Mouse (Mus musculus): ENCODE data around the gene Ifrd1. TPM values are rescaled to one million over a fixed set of nuclear protein-coding genes. Genes with fewer than 3 reads are reported as not detected.

Ifrd1 gene
- polyA plus RNA-seq, 1 experiment, result not detected

DNA sequence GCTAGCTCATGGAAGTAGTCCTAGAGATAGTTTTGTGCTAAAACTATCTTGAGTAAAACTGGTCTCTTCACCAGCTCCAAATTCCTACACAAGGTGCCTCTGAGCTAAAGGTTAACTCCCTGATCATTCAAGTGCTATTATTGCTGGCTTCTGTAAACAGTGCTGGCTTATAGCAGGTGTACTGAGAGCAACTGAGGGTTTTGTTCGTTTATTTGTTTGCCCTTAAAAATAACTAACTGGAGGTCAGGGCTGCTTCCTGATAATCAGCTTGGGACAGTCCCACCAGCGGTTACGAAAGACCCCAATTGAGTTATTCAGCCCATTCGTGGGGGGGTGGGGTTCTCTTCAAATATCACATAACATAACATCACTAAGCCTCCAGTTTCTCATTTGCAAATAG is 920 bp downstream of the Ifrd1 start:
- WGBS, result 91% methylated on average over 4 of the region's 4 CpGs

DNA sequence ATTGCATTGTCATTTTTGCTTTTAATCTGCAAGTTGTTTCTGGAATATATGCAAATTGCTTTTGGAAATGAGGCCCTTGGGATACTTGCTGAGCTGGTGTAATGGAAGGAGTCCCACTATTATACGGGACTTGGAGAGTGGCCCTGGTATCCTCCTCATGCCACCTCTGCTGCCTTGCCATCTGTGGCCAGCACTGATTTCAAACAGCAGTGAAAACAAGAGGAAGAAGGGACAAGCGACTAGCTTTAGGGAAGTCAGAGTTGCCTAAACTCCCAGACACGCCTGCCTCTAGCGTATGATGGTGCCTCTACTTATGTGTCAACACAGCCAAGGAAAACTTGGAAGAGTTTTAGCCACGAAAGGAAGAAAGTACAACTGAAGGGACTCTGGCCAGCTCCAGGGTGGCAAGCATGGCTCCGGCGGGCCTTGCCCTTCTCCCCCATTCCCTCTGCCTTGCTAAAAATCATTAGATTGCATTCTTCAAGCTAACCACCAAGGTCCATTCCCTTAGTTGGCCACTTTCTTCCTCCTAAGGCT is 2.8 kb downstream of the Ifrd1 start:
- 89% methylated on average over 7 of the region's 7 CpGs for WGBS
- H3K4me3 ChIP-seq (ENCODE audit: insufficient read depth, low read depth, low read length), result no peak overlapping the region
- H3K27ac ChIP-seq (ENCODE audit: insufficient read depth, low read depth, low read length), result no peak overlapping the region
- H3K4me1 ChIP-seq (ENCODE audit: control insufficient read depth, insufficient read depth, low read length), result peaks cover 3% of the 10 kb centered on the region; the same call in 1 of the 2 replicates
- TF ChIP-seq CTCF (IDR thresholded peaks at IDR 0.05; ENCODE audit: insufficient read depth, low read depth, low read length), result no peak
- TF ChIP-seq POLR2A (IDR thresholded peaks at IDR 0.05; ENCODE audit: insufficient read depth, low read depth, low read length), result no peak

More for the DNA sequence above, 920 bp downstream of the Ifrd1 start:
- Histone ChIP-seq H3K27ac (ENCODE audit: insufficient read depth, low read depth, low read length) (no peak overlapping the region), H3K4me1 (ENCODE audit: control insufficient read depth, insufficient read depth, low read length) (peaks cover 3% of the 10 kb centered on the region; the same call in 1 of the 2 replicates), H3K4me3 (ENCODE audit: insufficient read depth, low read depth, low read length) (no peak overlapping the region)
- no peak for TF ChIP-seq CTCF (IDR thresholded peaks at IDR 0.05; ENCODE audit: insufficient read depth, low read depth, low read length)
- TF ChIP-seq POLR2A (IDR thresholded peaks at IDR 0.05; ENCODE audit: insufficient read depth, low read depth, low read length), result no peak

DNA sequence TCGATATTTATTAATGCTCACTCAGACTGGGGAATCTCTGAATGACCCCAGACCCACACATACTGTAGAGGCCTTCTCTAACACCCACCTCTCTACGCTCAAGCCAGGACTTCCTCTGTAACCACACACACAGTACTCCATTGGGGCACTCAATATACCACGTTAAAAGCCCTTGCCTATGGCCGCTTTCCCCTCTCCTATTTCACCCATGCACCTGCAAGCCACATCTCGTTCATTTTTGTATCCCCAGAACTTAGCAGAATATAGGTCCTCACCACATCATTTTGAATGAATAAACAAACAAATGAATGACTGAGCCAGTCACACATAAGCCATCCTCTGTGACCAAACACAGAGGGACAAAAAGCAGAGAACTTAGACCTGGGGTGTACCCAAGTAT is 3.4 kb downstream of the Ifrd1 start:
- H3K27ac ChIP-seq (ENCODE audit: insufficient read depth, low read depth, low read length), result no peak overlapping the region
- 96% methylated on average over 5 of the region's 5 CpGs for WGBS
- TF ChIP-seq POLR2A (IDR thresholded peaks at IDR 0.05; ENCODE audit: insufficient read depth, low read depth, low read length), result no peak
- no peak for TF ChIP-seq CTCF (IDR thresholded peaks at IDR 0.05; ENCODE audit: insufficient read depth, low read depth, low read length)
- H3K4me3 ChIP-seq (ENCODE audit: insufficient read depth, low read depth, low read length), result no peak overlapping the region
- peaks cover 3% of the 10 kb centered on the region; the same call in 1 of the 2 replicates for H3K4me1 ChIP-seq (ENCODE audit: control insufficient read depth, insufficient read depth, low read length)

DNA sequence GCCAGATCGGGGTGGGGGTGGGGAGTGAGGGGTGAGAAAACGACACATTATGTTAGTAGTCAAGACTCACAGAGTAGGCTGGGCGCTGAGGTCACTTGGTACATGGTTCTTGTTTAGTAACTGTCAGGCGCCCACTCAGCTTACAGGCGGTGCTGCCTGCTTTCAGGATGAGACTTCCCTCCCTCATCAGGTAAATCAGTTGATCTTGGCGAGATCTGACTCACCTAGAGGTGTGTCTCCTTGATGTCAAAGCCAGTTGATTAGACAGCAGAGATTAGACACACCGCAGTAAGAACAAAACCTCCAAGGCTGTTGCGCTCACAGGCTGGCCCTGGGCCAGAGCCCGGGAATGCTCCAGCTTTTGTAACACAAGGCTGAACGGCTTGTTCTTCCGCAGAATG is 4.5 kb downstream of the Ifrd1 start:
- Histone ChIP-seq H3K4me3 (ENCODE audit: insufficient read depth, low read depth, low read length) (no peak overlapping the region), H3K4me1 (ENCODE audit: control insufficient read depth, insufficient read depth, low read length) (peaks cover 3% of the 10 kb centered on the region; the same call in 1 of the 2 replicates), H3K27ac (ENCODE audit: insufficient read depth, low read depth, low read length) (no peak overlapping the region)
- TF ChIP-seq CTCF (IDR thresholded peaks at IDR 0.05; ENCODE audit: insufficient read depth, low read depth, low read length) (no peak), POLR2A (IDR thresholded peaks at IDR 0.05; ENCODE audit: insufficient read depth, low read depth, low read length) (no peak)
- 47% methylated on average over 11 of the region's 11 CpGs for WGBS

DNA sequence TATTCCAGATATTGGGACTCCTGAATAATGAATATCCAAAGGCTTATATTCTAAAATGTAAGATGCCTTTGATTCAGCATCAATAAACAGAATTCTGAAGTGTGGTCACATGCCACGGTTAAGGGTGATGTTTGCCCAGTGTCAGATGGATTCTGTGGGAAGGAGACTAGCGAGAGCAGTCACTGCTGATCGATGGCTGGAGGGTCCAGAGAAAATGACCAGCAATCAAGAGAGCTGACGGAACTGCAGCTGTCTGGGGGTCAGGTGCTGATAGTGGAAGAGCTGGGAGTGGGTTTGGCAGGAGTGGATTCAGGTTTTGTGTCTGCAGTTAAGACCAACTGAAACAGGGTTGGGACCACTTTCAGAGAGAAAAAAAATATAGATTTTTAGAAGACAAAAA is 5.1 kb downstream of the Ifrd1 start:
- H3K27ac ChIP-seq (ENCODE audit: insufficient read depth, low read depth, low read length), result no peak overlapping the region
- H3K4me3 ChIP-seq (ENCODE audit: insufficient read depth, low read depth, low read length), result no peak overlapping the region
- peaks cover 3% of the 10 kb centered on the region; the same call in 1 of the 2 replicates for H3K4me1 ChIP-seq (ENCODE audit: control insufficient read depth, insufficient read depth, low read length)
- 93% methylated on average over 4 of the region's 4 CpGs for WGBS
- TF ChIP-seq POLR2A (IDR thresholded peaks at IDR 0.05; ENCODE audit: insufficient read depth, low read depth, low read length) (no peak), CTCF (IDR thresholded peaks at IDR 0.05; ENCODE audit: insufficient read depth, low read depth, low read length) (no peak)

DNA sequence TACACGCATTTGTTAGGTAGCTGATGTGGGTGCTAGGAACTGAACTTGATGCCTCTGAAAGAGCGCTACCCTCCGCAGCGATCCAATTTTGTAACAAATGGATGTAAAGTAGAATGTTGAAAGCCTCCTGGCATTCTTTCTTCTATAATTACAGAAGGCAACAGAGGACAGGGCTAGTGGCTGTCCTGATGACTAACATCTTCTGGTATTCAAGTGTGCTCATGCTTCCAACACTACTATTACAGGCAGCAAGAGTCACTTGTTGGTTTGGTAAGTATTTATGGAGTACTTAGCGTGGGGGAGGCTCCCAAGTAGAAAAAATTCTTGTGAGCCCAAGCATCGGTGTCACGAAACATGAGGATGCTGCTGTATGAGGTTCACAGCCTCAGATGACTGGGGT is 9.1 kb downstream of the Ifrd1 start:
- TF ChIP-seq POLR2A (IDR thresholded peaks at IDR 0.05; ENCODE audit: insufficient read depth, low read depth, low read length) (no peak), CTCF (IDR thresholded peaks at IDR 0.05; ENCODE audit: insufficient read depth, low read depth, low read length) (no peak)
- H3K4me3 ChIP-seq (ENCODE audit: insufficient read depth, low read depth, low read length), result no peak overlapping the region
- no peaks in the 10 kb centered on the region for H3K4me1 ChIP-seq (ENCODE audit: control insufficient read depth, insufficient read depth, low read length)
- WGBS, result 65% methylated on average over 7 of the region's 7 CpGs
- H3K27ac ChIP-seq (ENCODE audit: insufficient read depth, low read depth, low read length), result no peak overlapping the region

DNA sequence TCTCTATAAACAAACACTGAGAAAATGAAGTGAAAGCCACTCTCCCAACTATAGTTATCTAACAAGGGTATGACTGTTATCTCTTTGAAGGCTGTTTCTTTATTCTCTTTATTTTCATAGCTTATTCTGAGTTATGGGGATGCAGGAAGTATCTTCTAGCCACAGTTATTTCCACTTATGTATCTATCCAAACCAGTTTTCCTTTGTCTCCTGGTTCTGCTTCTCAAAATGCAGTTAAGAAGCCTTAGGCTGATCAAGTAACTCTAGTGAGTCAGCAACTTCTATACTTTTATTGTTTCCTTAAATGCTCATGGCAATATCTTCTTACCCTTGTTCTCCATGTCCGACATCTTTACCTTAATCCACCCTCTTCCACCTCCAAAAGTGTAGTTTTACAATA is 16.1 kb downstream of the Ifrd1 start:
- 98% methylated on average over 1 of the region's 1 CpGs for WGBS
- Histone ChIP-seq H3K4me1 (ENCODE audit: control insufficient read depth, insufficient read depth, low read length) (no peaks in the 10 kb centered on the region), H3K27ac (ENCODE audit: insufficient read depth, low read depth, low read length) (no peak overlapping the region), H3K4me3 (ENCODE audit: insufficient read depth, low read depth, low read length) (no peak overlapping the region)
- no peak for TF ChIP-seq CTCF (IDR thresholded peaks at IDR 0.05; ENCODE audit: insufficient read depth, low read depth, low read length)
- TF ChIP-seq POLR2A (IDR thresholded peaks at IDR 0.05; ENCODE audit: insufficient read depth, low read depth, low read length), result no peak

DNA sequence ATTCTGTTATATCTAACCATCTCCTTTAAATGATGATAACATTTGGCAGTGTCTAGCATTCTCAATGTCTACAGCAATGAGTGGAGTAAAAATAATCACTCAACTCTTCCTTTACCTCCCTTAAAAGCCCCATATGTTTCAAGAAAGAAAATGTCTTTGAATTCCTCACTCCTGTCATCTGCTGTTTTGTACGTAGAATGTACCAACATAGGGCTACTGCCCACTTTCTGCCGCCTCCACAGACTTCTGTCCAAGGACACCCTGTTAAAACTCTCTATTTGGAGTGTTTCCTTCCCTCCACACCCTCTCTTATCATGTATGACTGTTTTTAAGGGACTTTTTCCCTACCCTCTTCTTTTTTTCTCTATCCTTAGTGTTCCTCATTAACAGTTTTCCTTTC is 16.7 kb downstream of the Ifrd1 start:
- 94% methylated on average over 2 of the region's 2 CpGs for WGBS
- no peak for TF ChIP-seq POLR2A (IDR thresholded peaks at IDR 0.05; ENCODE audit: insufficient read depth, low read depth, low read length)
- TF ChIP-seq CTCF (IDR thresholded peaks at IDR 0.05; ENCODE audit: insufficient read depth, low read depth, low read length), result no peak
- Histone ChIP-seq H3K4me1 (ENCODE audit: control insufficient read depth, insufficient read depth, low read length) (no peaks in the 10 kb centered on the region), H3K4me3 (ENCODE audit: insufficient read depth, low read depth, low read length) (no peak overlapping the region), H3K27ac (ENCODE audit: insufficient read depth, low read depth, low read length) (no peak overlapping the region)

DNA sequence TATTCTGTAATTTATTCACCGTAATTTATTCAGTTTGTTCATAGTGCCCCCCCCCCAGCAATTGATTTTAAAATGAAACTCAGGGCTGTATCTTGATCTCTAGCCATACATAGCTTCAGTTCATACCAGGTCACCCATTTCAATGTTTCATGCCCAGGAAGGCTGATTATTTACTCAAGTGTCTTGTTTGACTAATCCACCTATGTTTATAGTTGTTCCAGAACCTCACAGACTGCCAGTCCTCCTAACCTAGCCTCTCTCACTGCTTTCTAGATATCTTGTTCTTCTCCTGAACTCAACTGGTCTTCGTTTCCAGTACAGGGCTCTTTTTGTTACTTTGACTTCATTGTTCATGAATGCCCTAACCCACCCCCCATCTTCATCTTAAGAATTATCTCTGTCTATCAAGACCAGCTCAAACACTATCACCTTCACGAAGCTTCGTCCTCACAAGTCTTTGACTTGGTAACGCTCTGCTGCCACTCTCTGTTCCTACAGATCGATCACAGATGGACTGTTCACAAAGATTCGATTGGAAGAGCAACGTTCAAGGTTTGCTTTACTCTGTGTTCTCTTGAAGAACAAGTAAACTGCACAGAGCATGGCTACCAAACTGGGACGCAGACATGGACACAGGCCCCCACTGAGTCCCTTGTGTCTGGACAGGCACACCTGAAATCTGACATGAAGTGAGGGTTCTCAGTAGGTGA is 24.0 kb downstream of the Ifrd1 start:
- Histone ChIP-seq H3K4me3 (ENCODE audit: insufficient read depth, low read depth, low read length) (no peak overlapping the region), H3K27ac (ENCODE audit: insufficient read depth, low read depth, low read length) (no peak overlapping the region), H3K4me1 (ENCODE audit: control insufficient read depth, insufficient read depth, low read length) (peaks cover 2% of the 10 kb centered on the region)
- WGBS, result 95% methylated on average over 9 of the region's 9 CpGs
- TF ChIP-seq POLR2A (IDR thresholded peaks at IDR 0.05; ENCODE audit: insufficient read depth, low read depth, low read length) (no peak), CTCF (IDR thresholded peaks at IDR 0.05; ENCODE audit: insufficient read depth, low read depth, low read length) (no peak)

Data from olfactory bulb, adult 2 months (tissue).